ENCODE assay signal across 8 mouse cellular contexts in genomic region chr11:121053536-121053935, GRCm38 (mm10). TPM values are rescaled to one million over a fixed set of nuclear protein-coding genes. Genes with fewer than 3 reads are reported as not detected.
DNase-seq lines count a peak whose midpoint lies in the region; ATAC-seq and TF ChIP-seq lines count a peak whose summit lies in the region.

No protein-coding gene starts in this region.

- intact Hi-C loops in heart, postnatal 36 days (cut with DNase I), result loop anchor here (5.0 kb wide), 1 partner anchor 84 kb away; no protein-coding TSS in a partner anchor

- no peak overlapping the region for H3K27ac ChIP-seq in forebrain, embryonic 10.5 days
- no peak overlapping the region for H3K27ac ChIP-seq in forebrain, embryonic 13.5 days
- no peak overlapping the region for H3K27ac ChIP-seq in forebrain, embryonic 12.5 days
- H3K27ac ChIP-seq in spleen, adult 2 months (ENCODE audit: insufficient read depth, low read length), result no peak overlapping the region

- H3K9ac ChIP-seq in forebrain, embryonic 13.5 days, result no peak overlapping the region
- no peak overlapping the region for H3K9ac ChIP-seq in forebrain, embryonic 12.5 days

- peaks cover 8% of the 10 kb centered on the region; the same call in 1 of the 2 replicates for H3K27me3 ChIP-seq in forebrain, embryonic 10.5 days (ENCODE audit: poor library complexity, severe bottlenecking)
- H3K27me3 ChIP-seq in forebrain, embryonic 13.5 days, result no peaks in the 10 kb centered on the region
- H3K27me3 ChIP-seq in forebrain, embryonic 12.5 days, result 0 out of 2 replicates have a peak, but pooled peaks cover 5% of the 10 kb centered on the region
- H3K27me3 ChIP-seq in spleen, adult 2 months (ENCODE audit: control insufficient read depth, insufficient read depth, low read length), result no peaks in the 10 kb centered on the region

- DNase-seq in forebrain, embryonic 10.5 days (ENCODE audit: extremely low spot score, low spot score), result peak; percentile 82
- DNase-seq in c-Kit-positive CD71-negative TER-119-negative erythroid progenitor cells, embryonic 14.5 days (ENCODE audit: low read depth), result peak; percentile 78
- peak; percentile 80 to 81 for DNase-seq in heart, postnatal 36 days
- DNase-seq in layer of hippocampus, postnatal 14 days (ENCODE audit: low spot score in 2 of 2), result peak; percentile 77 to 90
- DNase-seq in spleen, adult 2 months (ENCODE audit: low read depth in 1 of 2, low spot score in 2 of 2), result peak; percentile 33 to 66

- H3K4me1 ChIP-seq in forebrain, embryonic 10.5 days, result peaks cover 4% of the 10 kb centered on the region; the same call in 1 of the 2 replicates
- H3K4me1 ChIP-seq in forebrain, embryonic 13.5 days, result no peaks in the 10 kb centered on the region
- H3K4me1 ChIP-seq in forebrain, embryonic 12.5 days, result no peaks in the 10 kb centered on the region
- H3K4me1 ChIP-seq in spleen, adult 2 months (ENCODE audit: control insufficient read depth, insufficient read depth, insufficient read length), result no peaks in the 10 kb centered on the region

- WGBS in forebrain, embryonic 10.5 days, result 13% methylated on average over 8 of the region's 8 CpGs
- 17% methylated on average over 8 of the region's 8 CpGs for WGBS in forebrain, embryonic 13.5 days
- 17% methylated on average over 8 of the region's 8 CpGs for WGBS in forebrain, embryonic 12.5 days
- WGBS in spleen, adult 2 months, result 22% methylated on average over 8 of the region's 8 CpGs

- no peaks in the 10 kb centered on the region for H3K36me3 ChIP-seq in forebrain, embryonic 10.5 days (replicated peaks)
- no peaks in the 10 kb centered on the region for H3K36me3 ChIP-seq in forebrain, embryonic 13.5 days (ENCODE audit: poor library complexity, severe bottlenecking)
- H3K36me3 ChIP-seq in forebrain, embryonic 12.5 days (replicated peaks), result no peaks in the 10 kb centered on the region
- H3K36me3 ChIP-seq in spleen, adult 2 months (ENCODE audit: control insufficient read depth, insufficient read depth, low read length), result no peaks in the 10 kb centered on the region

- no peak overlapping the region for H3K4me2 ChIP-seq in forebrain, embryonic 13.5 days
- H3K4me2 ChIP-seq in forebrain, embryonic 12.5 days, result no peak overlapping the region

- no peak overlapping the region for H3K4me3 ChIP-seq in forebrain, embryonic 10.5 days
- no peak overlapping the region for H3K4me3 ChIP-seq in forebrain, embryonic 13.5 days
- no peak overlapping the region for H3K4me3 ChIP-seq in forebrain, embryonic 12.5 days (replicated peaks)
- H3K4me3 ChIP-seq in spleen, adult 2 months (ENCODE audit: extremely low read depth, insufficient read depth, insufficient read length), result no peak overlapping the region

- no peak for TF ChIP-seq POLR2A in spleen, adult 2 months (IDR thresholded peaks at IDR 0.05; ENCODE audit: low read depth, low read length)

- no peak for ATAC-seq in forebrain, embryonic 13.5 days
- ATAC-seq in forebrain, embryonic 12.5 days (ENCODE audit: low FRiP score), result 0 out of 2 replicates have a peak, but pooled peaks have one; percentile 44
- ATAC-seq in megakaryocyte, adult 5-6 weeks (ENCODE audit: poor library complexity, severe bottlenecking), result peak; percentile 95

- peak; percentile 79; the same call in 1 of the 2 replicates for TF ChIP-seq CTCF in spleen, adult 2 months (IDR thresholded peaks at IDR 0.05; ENCODE audit: extremely low read depth, insufficient read depth, insufficient read length, insufficient replicate concordance)

- H3K9me3 ChIP-seq in forebrain, embryonic 10.5 days, result no peaks in the 10 kb centered on the region
- no peaks in the 10 kb centered on the region for H3K9me3 ChIP-seq in forebrain, embryonic 13.5 days (replicated peaks)
- H3K9me3 ChIP-seq in forebrain, embryonic 12.5 days, result no peaks in the 10 kb centered on the region

RNA-seq across cellular contexts. Expression of gene Sectm1b, which starts 9.8 kb away (rescaled TPM):
- not detected in 2 replicates for polyA plus RNA-seq in forebrain, embryonic 10.5 days (2016; fragmentation: Nextera tagmentation; extraction: Ambion mirVana)
- polyA plus RNA-seq in forebrain, embryonic 13.5 days (2015; fragmentation: Nextera tagmentation; extraction: Ambion mirVana), result not detected in 2 replicates
- not detected in 2 replicates for polyA plus RNA-seq in forebrain, embryonic 12.5 days (2016; fragmentation: Nextera tagmentation; extraction: Ambion mirVana)
- total RNA-seq in heart, postnatal 36 days (2021), result not detected
- total RNA-seq in layer of hippocampus, postnatal 14 days (2021), result not detected
- not detected in 2 replicates for total RNA-seq in megakaryocyte, adult 5-6 weeks (2015)
- total RNA-seq in megakaryocyte, adult 5-6 weeks (2017), result not detected in 2 replicates
- polyA plus RNA-seq in spleen, adult 2 months (2012; rRNA removed), result not detected in 2 replicates

RNA-seq across cellular contexts. Expression of gene Cd7, which starts 14.3 kb away (rescaled TPM):
- not detected in 2 replicates for polyA plus RNA-seq in forebrain, embryonic 10.5 days (2016; fragmentation: Nextera tagmentation; extraction: Ambion mirVana)
- polyA plus RNA-seq in forebrain, embryonic 13.5 days (2015; fragmentation: Nextera tagmentation; extraction: Ambion mirVana), result not detected in 2 replicates
- polyA plus RNA-seq in forebrain, embryonic 12.5 days (2016; fragmentation: Nextera tagmentation; extraction: Ambion mirVana), result not detected in 2 replicates
- under 1 TPM; 0.38 to 0.61 TPM for total RNA-seq in heart, postnatal 36 days (2021)
- not detected for total RNA-seq in layer of hippocampus, postnatal 14 days (2021)
- 52.3 and 53.9 TPM in 2 replicates for total RNA-seq in megakaryocyte, adult 5-6 weeks (2015)
- total RNA-seq in megakaryocyte, adult 5-6 weeks (2017), result 14.8 and 17.3 TPM in 2 replicates
- 63.0 and 79.5 TPM in 2 replicates for polyA plus RNA-seq in spleen, adult 2 months (2012; rRNA removed)

RNA-seq across cellular contexts. Expression of gene Sectm1a, which starts 27.5 kb away (rescaled TPM):
- not detected in 2 replicates for polyA plus RNA-seq in forebrain, embryonic 10.5 days (2016; fragmentation: Nextera tagmentation; extraction: Ambion mirVana)
- not detected in 2 replicates for polyA plus RNA-seq in forebrain, embryonic 13.5 days (2015; fragmentation: Nextera tagmentation; extraction: Ambion mirVana)
- polyA plus RNA-seq in forebrain, embryonic 12.5 days (2016; fragmentation: Nextera tagmentation; extraction: Ambion mirVana), result not detected in 2 replicates
- not detected for total RNA-seq in heart, postnatal 36 days (2021)
- not detected for total RNA-seq in layer of hippocampus, postnatal 14 days (2021)
- total RNA-seq in megakaryocyte, adult 5-6 weeks (2015), result 0.46 TPM in 1 of 2 replicates, not detected in the other
- total RNA-seq in megakaryocyte, adult 5-6 weeks (2017), result 0.88 TPM in 1 of 2 replicates, not detected in the other
- polyA plus RNA-seq in spleen, adult 2 months (2012; rRNA removed), result 5.0 and 8.9 TPM in 2 replicates

Comparison
In these comparisons a context has a peak if more than half of its experiments do, and no peak if none do; other contexts are left out.
1. RNA of gene Cd7, which starts 14.3 kb away (polyA plus RNA-seq): 63.0 to 79.5 TPM in spleen, adult 2 months; not detected in forebrain, embryonic 13.5 days, not detected in forebrain, embryonic 10.5 days and not detected in forebrain, embryonic 12.5 days; every median in the first group is over 10 times any median in the second.
2. Peak in every context shown above with its lines, with median percentiles within 50 percentile points of each other: DNase-seq.